Mouse (Mus musculus) lung, postnatal 0 days (tissue): ENCODE results near the gene Ccs. TPM values are rescaled to one million over a fixed set of nuclear protein-coding genes. Genes with fewer than 3 reads are reported as not detected.
A peak's percentile ranks its signal among the peaks of the same experiment; 100 is the strongest.

ENCODE experiments used
- ATAC-seq: fragments of 200-750 bp; cut with Nextera tagmentation; 2 replicates; pipeline ENCODE4 v1.8.0; 2017; ENCODE audit warnings: moderate library complexity
- DNase-seq: peaks from one replicate; pipeline ENCODE4 v3.0.0-alpha.2; 2016; ENCODE audit warnings: low spot score
- H3K27ac ChIP-seq: fragments of 300-500 bp; sonication (generic); 2 replicates; pipeline ENCODE4 v1.5.1; 2014; ENCODE audit warnings: antibody characterized with exemption, mild to moderate bottlenecking, low read length, mixed read lengths
- H3K27me3 ChIP-seq: fragments of 300-500 bp; sonication (generic); replicated peaks from 2 replicates; pipeline ENCODE4 v1.6.1; 2014; ENCODE audit warnings: low read length, mixed read lengths; ENCODE audit not compliant: insufficient read depth
- H3K36me3 ChIP-seq: fragments of 300-500 bp; sonication (generic); 2 replicates; pipeline ENCODE4 v1.6.1; 2014; ENCODE audit warnings: low read length, mixed read lengths; ENCODE audit not compliant: insufficient read depth
- H3K4me1 ChIP-seq: fragments of 300-500 bp; sonication (generic); 2 replicates; pipeline ENCODE4 v1.6.1; 2014; ENCODE audit warnings: antibody characterized with exemption, low read depth, low read length, mixed read lengths; ENCODE audit not compliant: insufficient read depth
- H3K4me2 ChIP-seq: fragments of 300-500 bp; sonication (generic); replicated peaks from 2 replicates; pipeline ENCODE4 v1.6.1; 2014; ENCODE audit warnings: low read depth, mild to moderate bottlenecking, low read length, moderate library complexity, mixed read lengths
- H3K4me3 ChIP-seq: fragments of 300-500 bp; sonication (generic); 2 replicates; pipeline ENCODE4 v1.5.1; 2014; ENCODE audit warnings: low read depth, low read length
- H3K9ac ChIP-seq: fragments of 300-500 bp; sonication (generic); replicated peaks from 2 replicates; pipeline ENCODE4 v1.6.1; 2014; ENCODE audit warnings: low read depth, mild to moderate bottlenecking
- H3K9me3 ChIP-seq: fragments of 300-500 bp; sonication (generic); 2 replicates; pipeline ENCODE4 v1.6.1; 2016; ENCODE audit warnings: low read length, mixed read lengths
- CTCF ChIP-seq: IDR thresholded peaks from 2 replicates; pipeline ENCODE4 v1.5.1; 2016; ENCODE audit warnings: antibody characterized with exemption, mild to moderate bottlenecking
- EP300 ChIP-seq: IDR thresholded peaks from 2 replicates; pipeline ENCODE4 v1.6.1; 2016; ENCODE audit warnings: antibody characterized with exemption, mild to moderate bottlenecking, control low read depth
- WGBS: fragments of 180-500 bp; shearing (Covaris S2); extraction: QIAGEN DNeasy Blood & Tissue Kit; methylation state at CpG from one replicate; pipeline ENCODE4 v1.1.7; 2014; 5-methylcytosine and 5-hydroxymethylcytosine counted together
- polyA plus RNA-seq: library from polyadenylated mRNA; unstranded; fragments of >200 nt; fragmentation: Nextera tagmentation; extraction: Ambion mirVana; gene quantifications from 2 replicates; pipeline ENCODE4 v1.2.1, GENCODE M21; 2015

Gene Ccs
- polyA plus RNA-seq, 1 experiment from 2014 or later, result 54.5 TPM

DNA sequence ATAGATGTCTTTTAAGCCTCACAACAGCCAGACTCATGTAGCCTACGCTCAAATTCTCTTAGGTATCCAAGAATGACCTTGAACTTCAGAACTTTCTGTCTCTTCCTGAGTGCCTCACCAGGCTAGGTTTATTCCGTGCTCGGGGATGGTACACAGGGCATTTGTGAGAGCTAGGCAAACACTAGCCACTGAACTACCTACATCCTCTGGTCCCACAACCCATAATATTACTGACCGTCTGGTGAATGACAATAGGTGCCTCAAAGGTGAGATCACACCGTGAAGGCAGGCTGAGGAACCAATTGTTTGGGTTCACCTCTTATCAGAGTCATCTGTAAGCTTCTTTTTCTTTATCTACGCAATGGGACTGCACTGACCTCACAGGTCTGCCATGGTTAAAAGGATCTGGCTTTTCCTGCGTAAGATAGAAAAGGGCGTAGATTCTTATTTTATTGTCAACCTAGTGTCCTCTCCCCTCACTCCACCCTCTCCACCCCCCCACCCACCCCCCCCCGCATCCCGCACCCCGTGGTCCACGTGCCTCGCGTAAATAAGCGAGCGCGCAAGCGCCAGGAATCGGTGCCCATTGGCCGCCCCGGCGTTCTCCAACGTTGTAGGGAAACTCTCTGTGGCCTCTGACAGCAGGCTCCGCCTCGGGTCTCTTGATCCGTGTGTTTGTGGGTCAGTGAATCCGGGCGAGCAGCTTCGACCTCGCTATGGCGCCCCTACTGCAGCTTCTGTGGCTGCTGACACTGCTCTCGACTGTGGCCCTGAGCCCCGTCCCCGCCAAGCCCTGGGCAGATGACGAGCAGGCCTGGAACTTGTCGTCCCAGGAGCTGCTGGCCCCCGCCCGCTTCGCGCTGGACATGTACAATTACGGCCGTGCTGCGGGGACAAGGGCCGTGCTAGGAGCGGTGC lies 15.7 kb upstream of the Ccs start, which contains the start of gene Ctsf:
Gene Ctsf, plus strand, starts transcription at position 579 of the 918 bp plus-strand sequence.
- ATAC-seq, result peak; percentile 92
- Histone ChIP-seq H3K4me3 (peak within 1 kb of the TSS; percentile 43), H3K27ac (no peak within 1 kb of the TSS), H3K36me3 (no peaks in the 10 kb centered on the region), H3K9ac (peak within 1 kb of the TSS; percentile 34), H3K4me1 (0 out of 2 replicates have a peak, but pooled peaks cover 4% of the 10 kb centered on the region), H3K9me3 (no peaks in the 10 kb centered on the region), H3K27me3 (no peaks in the 10 kb centered on the region), H3K4me2 (peak within 1 kb of the TSS; percentile 90)
- peak; percentile 26 for TF ChIP-seq CTCF
- TF ChIP-seq EP300, result no peak
- peak; percentile 86 for DNase-seq
- WGBS, result 7% methylated on average over 44 of the region's 45 CpGs

- DNase-seq (no peak), ATAC-seq (no peak)
- H3K9me3 ChIP-seq, result no peaks in the 10 kb centered on the region
- 0 out of 2 replicates have a peak, but pooled peaks cover under 1% of the 10 kb centered on the region for H3K4me1 ChIP-seq
- no peaks in the 10 kb centered on the region for H3K36me3 ChIP-seq
- no peak overlapping the region for H3K9ac ChIP-seq
- TF ChIP-seq EP300, result no peak
- TF ChIP-seq CTCF, result no peak
- WGBS, result 47% methylated on average over 5 of the region's 5 CpGs
- no peak overlapping the region for H3K27ac ChIP-seq
- H3K4me3 ChIP-seq, result no peak overlapping the region
- no peak overlapping the region for H3K4me2 ChIP-seq
- no peaks in the 10 kb centered on the region for H3K27me3 ChIP-seq
Measured at GRCm38 (mm10) chr19:4850281-4850680, 11.1 kb upstream of the Ccs start.

GRCm38 (mm10) chr19:4849800-4850199 lies 10.7 kb upstream of the Ccs start:
- TF ChIP-seq EP300, result no peak
- no peak for TF ChIP-seq CTCF
- no peak overlapping the region for H3K9ac ChIP-seq

GRCm38 (mm10) chr19:4847490-4847889 lies 8.4 kb upstream of the Ccs start:
- no peaks in the 10 kb centered on the region for H3K27me3 ChIP-seq
- TF ChIP-seq CTCF (peak; percentile 78), EP300 (no peak)
- peak; percentile 64 for DNase-seq
- ATAC-seq, result peak; percentile 49
- no peak overlapping the region for H3K27ac ChIP-seq
- no peak overlapping the region for H3K4me2 ChIP-seq
- no peaks in the 10 kb centered on the region for H3K36me3 ChIP-seq
- H3K4me3 ChIP-seq, result no peak overlapping the region
- WGBS, result 25% methylated on average over 7 of the region's 7 CpGs
- no peaks in the 10 kb centered on the region for H3K4me1 ChIP-seq
- H3K9ac ChIP-seq, result no peak overlapping the region
- no peaks in the 10 kb centered on the region for H3K9me3 ChIP-seq

More at GRCm38 (mm10) chr19:4849800-4850199, 10.7 kb upstream of the Ccs start:
- H3K4me2 ChIP-seq, result no peak overlapping the region
- H3K27ac ChIP-seq, result no peak overlapping the region
- no peaks in the 10 kb centered on the region for H3K9me3 ChIP-seq
- no peaks in the 10 kb centered on the region for H3K4me1 ChIP-seq
- H3K4me3 ChIP-seq, result no peak overlapping the region
- ATAC-seq (no peak), DNase-seq (no peak)
- H3K36me3 ChIP-seq, result no peaks in the 10 kb centered on the region
- no peaks in the 10 kb centered on the region for H3K27me3 ChIP-seq
- 66% methylated on average over 4 of the region's 4 CpGs for WGBS

- ATAC-seq (no peak), DNase-seq (no peak)
- no peak overlapping the region for H3K4me2 ChIP-seq
- WGBS, result 56% methylated on average over 2 of the region's 2 CpGs
- H3K36me3 ChIP-seq, result no peaks in the 10 kb centered on the region
- H3K27me3 ChIP-seq, result no peaks in the 10 kb centered on the region
- H3K4me3 ChIP-seq, result no peak overlapping the region
- TF ChIP-seq EP300 (no peak), CTCF (no peak)
- no peaks in the 10 kb centered on the region for H3K9me3 ChIP-seq
- no peak overlapping the region for H3K27ac ChIP-seq
- H3K9ac ChIP-seq, result no peak overlapping the region
- H3K4me1 ChIP-seq, result no peaks in the 10 kb centered on the region
Measured at GRCm38 (mm10) chr19:4845846-4846245, 6.7 kb upstream of the Ccs start.

DNA sequence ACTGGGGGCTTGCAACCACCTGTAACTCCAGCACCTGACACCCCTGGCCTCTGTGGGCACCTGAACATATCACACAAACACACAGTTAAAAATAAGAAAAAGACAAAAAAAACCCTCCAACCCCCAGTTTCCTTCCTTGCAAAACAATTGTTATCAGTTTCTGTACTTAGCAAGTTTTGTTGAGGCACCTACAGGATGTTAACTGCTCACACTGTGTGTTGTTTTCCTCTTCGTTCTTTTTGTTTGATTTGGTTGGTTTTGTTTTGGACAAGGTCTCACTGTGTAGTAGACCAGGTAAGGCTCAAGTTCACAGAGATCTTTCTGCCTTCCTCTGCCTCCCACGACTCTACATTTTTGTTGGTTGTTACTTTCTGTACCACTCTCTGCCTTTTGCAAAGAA lies 3.5 kb upstream of the Ccs start:
- WGBS, result 54% methylated on average over 2 of the region's 2 CpGs
- no peak for TF ChIP-seq EP300
- no peak for TF ChIP-seq CTCF
- peaks cover 6% of the 10 kb centered on the region; the same call in 1 of the 2 replicates for H3K27me3 ChIP-seq
- no peak overlapping the region for H3K4me2 ChIP-seq
- H3K36me3 ChIP-seq, result no peaks in the 10 kb centered on the region
- peaks cover 8% of the 10 kb centered on the region; the same call in 1 of the 2 replicates for H3K4me1 ChIP-seq
- no peak overlapping the region for H3K9ac ChIP-seq
- ATAC-seq (no peak), DNase-seq (no peak)
- no peak overlapping the region for H3K4me3 ChIP-seq
- H3K27ac ChIP-seq, result no peak overlapping the region
- H3K9me3 ChIP-seq, result no peaks in the 10 kb centered on the region
